Mouse (Mus musculus): Measurements from ENCODE around the gene Traf4. TPM values are rescaled to one million over a fixed set of nuclear protein-coding genes. Genes with fewer than 3 reads are reported as not detected.
A peak's percentile ranks its signal among the peaks of the same experiment; 100 is the strongest.

Traf4 gene
- total and polyA plus RNA-seq, 2 experiments from 2014 or later, result 71.1 to 89.5 TPM

DNA sequence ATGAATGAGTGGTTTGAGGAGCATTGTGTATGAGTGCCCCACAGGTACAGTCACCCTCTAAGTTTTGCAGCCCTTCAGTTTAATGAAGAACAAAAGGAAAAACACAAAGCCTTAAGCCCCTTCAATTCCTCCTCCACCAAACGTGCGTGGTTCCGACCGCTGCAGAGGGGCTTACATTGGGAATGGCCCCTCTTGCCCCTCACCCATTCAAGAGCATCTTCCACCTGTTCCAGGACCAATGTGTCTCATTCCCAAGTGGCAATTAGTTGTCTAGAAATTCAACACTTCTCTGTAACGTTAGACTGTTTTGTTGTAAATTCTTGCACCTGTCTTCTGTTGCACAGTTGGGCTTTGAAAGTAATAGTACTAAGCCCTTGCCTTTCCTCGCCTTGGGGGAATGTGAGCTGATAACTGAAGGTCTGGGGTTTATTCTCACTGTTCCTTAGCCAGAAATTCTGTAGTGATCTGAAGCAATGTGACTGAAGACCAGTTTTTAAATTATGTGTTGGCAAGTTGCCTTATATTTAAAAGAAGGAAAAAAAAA lies 9.2 kb downstream of the Traf4 start:
- no peak for TF ChIP-seq CTCF (IDR thresholded peaks at IDR 0.05)
- H3K4me2 ChIP-seq (ENCODE audit: low read depth, low read length, poor library complexity, severe bottlenecking), result no peak overlapping the region
- ATAC-seq (ENCODE audit: low FRiP score) (no peak), DNase-seq (ENCODE audit: low spot score) (no peak)
- 0 out of 2 replicates have a peak, but pooled peaks cover 5% of the 10 kb centered on the region for H3K4me1 ChIP-seq (ENCODE audit: insufficient read depth, low read length)
- H3K4me3 ChIP-seq (ENCODE audit: low read depth, low read length), result no peak overlapping the region
- H3K27ac ChIP-seq (ENCODE audit: low read depth, low read length), result no peak overlapping the region
- no peaks in the 10 kb centered on the region for H3K27me3 ChIP-seq (ENCODE audit: insufficient read depth, low read length)
- no peaks in the 10 kb centered on the region for H3K9me3 ChIP-seq (ENCODE audit: low read length)
- WGBS, result 64% methylated on average over 6 of the region's 6 CpGs
- peaks cover 60% of the 10 kb centered on the region for H3K36me3 ChIP-seq (ENCODE audit: insufficient read depth, low read length)
- H3K9ac ChIP-seq (replicated peaks; ENCODE audit: low read length, poor library complexity, severe bottlenecking), result no peak overlapping the region

DNA sequence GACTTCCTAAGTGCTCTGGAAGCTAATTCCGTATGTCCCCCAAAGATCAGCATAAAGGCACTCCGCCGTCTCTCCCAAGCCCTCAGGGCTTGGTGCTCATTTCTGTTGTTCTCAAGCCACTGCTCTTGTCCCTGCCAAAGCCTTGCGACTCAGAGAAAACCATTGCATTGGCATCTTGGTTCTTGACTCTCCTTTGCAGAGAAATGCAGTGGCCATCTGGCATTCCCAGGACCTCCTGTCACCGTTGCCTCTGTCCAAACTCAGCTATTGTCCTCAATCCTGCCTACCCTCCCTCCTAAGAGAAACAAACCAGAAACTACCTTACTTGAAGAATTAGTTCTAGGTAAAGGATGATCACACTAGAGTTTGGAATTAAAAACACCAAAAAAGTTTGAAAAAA lies 9.7 kb downstream of the Traf4 start:
- WGBS, result 57% methylated on average over 5 of the region's 5 CpGs
- ATAC-seq (ENCODE audit: low FRiP score), result no peak
- peaks cover 56% of the 10 kb centered on the region for H3K36me3 ChIP-seq (ENCODE audit: insufficient read depth, low read length)

DNA sequence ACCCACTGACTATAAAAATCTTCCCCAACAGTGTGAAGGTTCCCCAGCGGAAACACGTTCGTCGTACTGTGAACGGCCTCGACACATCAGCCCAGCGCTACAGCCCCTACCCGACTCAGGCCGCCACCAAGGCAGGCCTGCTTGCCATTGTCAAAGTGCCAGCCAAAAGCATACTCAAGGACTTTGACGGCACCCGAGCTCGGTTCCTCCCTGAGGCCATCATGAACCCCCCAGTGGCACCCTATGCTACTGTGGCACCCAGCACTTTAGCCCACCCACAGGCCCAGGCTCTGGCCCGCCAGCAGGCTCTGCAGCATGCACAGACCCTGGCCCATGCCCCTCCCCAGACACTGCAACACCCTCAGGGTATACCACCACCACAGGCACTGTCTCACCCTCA lies 11.6 kb downstream of the Traf4 start:
- ATAC-seq (ENCODE audit: low FRiP score) (0 out of 2 replicates have a peak, but pooled peaks have one; percentile 14), DNase-seq (ENCODE audit: low spot score) (peak; percentile 27)
- Histone ChIP-seq H3K27ac (ENCODE audit: low read depth, low read length) (peak overlapping the region; percentile 73), H3K4me3 (ENCODE audit: low read depth, low read length) (no peak overlapping the region), H3K27me3 (ENCODE audit: insufficient read depth, low read length) (no peaks in the 10 kb centered on the region), H3K4me2 (ENCODE audit: low read depth, low read length, poor library complexity, severe bottlenecking) (no peak overlapping the region), H3K4me1 (ENCODE audit: insufficient read depth, low read length) (0 out of 2 replicates have a peak, but pooled peaks cover 5% of the 10 kb centered on the region), H3K36me3 (ENCODE audit: insufficient read depth, low read length) (peaks cover 52% of the 10 kb centered on the region), H3K9ac (replicated peaks; ENCODE audit: low read length, poor library complexity, severe bottlenecking) (no peak overlapping the region), H3K9me3 (ENCODE audit: low read length) (no peaks in the 10 kb centered on the region)
- no peak for TF ChIP-seq CTCF (IDR thresholded peaks at IDR 0.05)
- WGBS, result 69% methylated on average over 13 of the region's 13 CpGs

More for the DNA sequence above, 9.7 kb downstream of the Traf4 start:
- Histone ChIP-seq H3K9me3 (ENCODE audit: low read length) (no peaks in the 10 kb centered on the region), H3K9ac (replicated peaks; ENCODE audit: low read length, poor library complexity, severe bottlenecking) (no peak overlapping the region), H3K27ac (ENCODE audit: low read depth, low read length) (no peak overlapping the region), H3K27me3 (ENCODE audit: insufficient read depth, low read length) (no peaks in the 10 kb centered on the region), H3K4me2 (ENCODE audit: low read depth, low read length, poor library complexity, severe bottlenecking) (no peak overlapping the region), H3K4me1 (ENCODE audit: insufficient read depth, low read length) (0 out of 2 replicates have a peak, but pooled peaks cover 5% of the 10 kb centered on the region), H3K4me3 (ENCODE audit: low read depth, low read length) (no peak overlapping the region)
- DNase-seq (ENCODE audit: low spot score), result no peak
- TF ChIP-seq CTCF (IDR thresholded peaks at IDR 0.05), result no peak

DNA sequence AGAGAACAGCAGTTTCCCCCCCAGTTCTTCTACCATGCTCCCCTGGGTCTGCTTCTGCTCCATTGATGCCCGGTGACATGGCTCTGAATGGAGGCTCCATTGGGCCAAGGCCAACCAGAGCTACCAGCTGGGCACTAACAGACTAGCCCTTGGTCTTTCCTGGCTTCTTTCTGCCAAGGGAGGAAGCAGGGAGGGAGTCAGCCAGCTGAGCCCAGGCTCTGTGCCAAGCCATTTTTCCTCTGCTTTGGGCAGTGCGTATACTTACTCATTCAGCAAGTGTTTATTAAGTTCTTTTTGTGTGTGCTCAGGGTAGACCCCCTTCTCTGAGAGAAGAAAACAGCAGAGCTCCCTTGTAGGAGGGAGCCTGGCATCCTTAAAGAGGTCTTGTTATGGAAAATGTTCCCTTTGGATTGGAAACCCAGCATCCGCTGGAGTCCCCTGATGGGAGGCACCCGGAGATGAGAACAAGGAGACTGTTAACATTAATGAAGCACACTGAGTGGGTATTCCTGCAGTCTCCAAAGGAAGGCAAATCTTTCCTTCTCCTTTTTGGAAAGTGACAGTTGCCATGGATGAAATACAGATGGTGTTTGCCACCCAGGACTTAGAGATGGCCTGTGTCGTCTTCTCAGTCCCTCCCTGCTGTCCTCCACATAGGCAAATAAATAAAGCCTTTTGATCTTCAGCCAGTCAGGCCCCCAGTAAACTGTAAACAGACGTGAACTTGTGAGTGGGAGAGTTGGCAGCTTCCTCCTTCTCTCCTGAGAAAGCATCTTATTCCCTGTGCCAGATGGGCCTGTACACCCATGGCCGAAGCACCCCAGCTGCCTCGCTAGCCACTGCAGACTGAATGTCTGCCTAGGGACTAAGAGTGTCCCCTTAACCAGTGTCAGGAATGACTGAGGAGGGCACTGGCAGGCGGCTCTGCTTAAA lies 12.8 kb downstream of the Traf4 start:
- H3K27me3 ChIP-seq (ENCODE audit: insufficient read depth, low read length), result no peaks in the 10 kb centered on the region
- DNase-seq (ENCODE audit: low spot score) (peak; percentile 97), ATAC-seq (ENCODE audit: low FRiP score) (peak; percentile 81)
- no peak for TF ChIP-seq CTCF (IDR thresholded peaks at IDR 0.05)
- no peak overlapping the region for H3K4me2 ChIP-seq (ENCODE audit: low read depth, low read length, poor library complexity, severe bottlenecking)
- 0 out of 2 replicates have a peak, but pooled peaks cover 5% of the 10 kb centered on the region for H3K4me1 ChIP-seq (ENCODE audit: insufficient read depth, low read length)
- no peak overlapping the region for H3K9ac ChIP-seq (replicated peaks; ENCODE audit: low read length, poor library complexity, severe bottlenecking)
- no peaks in the 10 kb centered on the region for H3K9me3 ChIP-seq (ENCODE audit: low read length)
- H3K27ac ChIP-seq (ENCODE audit: low read depth, low read length), result peak overlapping the region; percentile 73
- 48% methylated on average over 9 of the region's 9 CpGs for WGBS
- no peak overlapping the region for H3K4me3 ChIP-seq (ENCODE audit: low read depth, low read length)
- H3K36me3 ChIP-seq (ENCODE audit: insufficient read depth, low read length), result peaks cover 45% of the 10 kb centered on the region

DNA sequence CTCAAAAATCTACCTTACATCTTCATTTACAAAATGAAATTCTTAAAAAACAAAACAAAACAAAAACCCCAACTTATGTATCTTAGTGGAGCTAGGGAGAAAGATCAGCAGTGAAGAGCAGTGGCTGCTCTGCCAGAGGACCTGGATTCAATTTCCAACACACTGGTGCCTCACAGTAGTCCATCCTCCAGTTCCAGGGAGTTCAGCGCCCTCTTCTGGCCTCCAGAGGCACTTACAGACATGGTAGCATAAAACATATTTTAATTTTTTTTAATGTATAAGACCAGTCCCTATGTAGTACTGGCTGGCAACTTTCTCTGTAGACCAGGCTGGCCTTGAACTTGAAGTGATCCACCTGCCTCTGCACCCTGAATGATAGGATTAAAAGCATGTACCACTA lies 14.2 kb downstream of the Traf4 start:
- peak; percentile 70 for TF ChIP-seq CTCF (IDR thresholded peaks at IDR 0.05)
- Histone ChIP-seq H3K27ac (ENCODE audit: low read depth, low read length) (no peak overlapping the region), H3K27me3 (ENCODE audit: insufficient read depth, low read length) (no peaks in the 10 kb centered on the region), H3K9ac (replicated peaks; ENCODE audit: low read length, poor library complexity, severe bottlenecking) (no peak overlapping the region), H3K4me2 (ENCODE audit: low read depth, low read length, poor library complexity, severe bottlenecking) (no peak overlapping the region), H3K4me1 (ENCODE audit: insufficient read depth, low read length) (0 out of 2 replicates have a peak, but pooled peaks cover 5% of the 10 kb centered on the region), H3K9me3 (ENCODE audit: low read length) (no peaks in the 10 kb centered on the region), H3K36me3 (ENCODE audit: insufficient read depth, low read length) (peaks cover 44% of the 10 kb centered on the region), H3K4me3 (ENCODE audit: low read depth, low read length) (no peak overlapping the region)
- DNase-seq (ENCODE audit: low spot score) (peak; percentile 42), ATAC-seq (ENCODE audit: low FRiP score) (no peak)
- 23% methylated on average over 1 of the region's 1 CpGs for WGBS
